ENCODE assay signal across 8 mouse cellular contexts in the genomic region with DNA sequence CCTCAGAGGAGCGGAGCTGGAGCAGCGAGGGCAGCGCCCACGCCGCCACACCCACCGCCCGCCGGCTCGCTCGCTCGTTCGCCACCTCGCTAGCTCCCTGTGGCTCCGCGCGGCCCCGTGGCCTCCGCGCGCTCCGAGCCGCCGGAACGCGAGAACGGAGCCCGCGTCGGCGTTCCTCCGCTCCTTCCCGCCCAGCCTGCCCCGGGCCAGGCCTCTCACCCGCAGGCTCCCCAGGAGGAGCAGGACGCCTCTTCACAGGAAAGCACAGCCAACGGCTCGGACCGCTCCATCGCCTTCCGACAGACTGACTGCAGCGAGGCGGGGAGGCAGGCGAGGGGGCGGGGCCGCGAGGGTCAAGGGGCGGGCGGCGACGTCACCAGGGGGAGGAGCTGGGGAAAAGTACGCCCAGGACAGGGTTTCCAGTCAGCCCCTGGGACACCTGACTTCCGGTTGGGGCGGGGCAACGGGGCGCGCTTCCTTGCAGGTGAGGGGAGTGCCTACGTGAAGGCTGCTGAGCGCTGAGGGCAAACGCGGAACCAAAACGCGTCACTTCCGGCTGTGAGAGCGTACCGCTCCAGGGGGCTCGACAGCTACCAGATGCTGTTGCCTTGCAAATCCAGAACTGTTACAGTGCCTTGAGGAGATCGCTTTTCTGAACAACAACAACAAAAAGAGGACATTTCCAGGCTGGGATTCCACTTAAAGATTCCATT. TPM values are rescaled to one million over a fixed set of nuclear protein-coding genes. Genes with fewer than 3 reads are reported as not detected.
A peak's percentile ranks its signal among the peaks of the same experiment; 100 is the strongest.
DNase-seq lines count a peak whose midpoint lies in the region; ATAC-seq and TF ChIP-seq lines count a peak whose summit lies in the region.

A gene (minus strand): TSS at position 355 of the 713 bp plus-strand sequence.

- peak; percentile 97 for ATAC-seq in common myeloid progenitor, adult 5-6 weeks (replicated peaks; ENCODE audit: low read depth, poor library complexity, severe bottlenecking)
- peak; percentile 100 for ATAC-seq in hindbrain, postnatal 0 days
- ATAC-seq in megakaryocyte, adult 5-6 weeks (ENCODE audit: poor library complexity, severe bottlenecking): peak; percentile 95

- peak within 1 kb of the TSS; percentile 92 for H3K27ac ChIP-seq in gastrocnemius, adult 2 months
- peak within 1 kb of the TSS; percentile 95 for H3K27ac ChIP-seq in hindbrain, postnatal 0 days
- H3K27ac ChIP-seq in left cerebral cortex, adult 2 months: peak within 1 kb of the TSS; percentile 95

- H3K27me3 ChIP-seq in hindbrain, postnatal 0 days (ENCODE audit: insufficient read depth, low read length): no peaks in the 10 kb centered on the region

- peak; percentile 99 for DNase-seq in ZHBTc4 (ENCODE audit: low read depth, low spot score)
- peak; percentile 100 for DNase-seq in gastrocnemius, adult 2 months
- peak; percentile 99 for DNase-seq in hindbrain, postnatal 0 days (ENCODE audit: low spot score)
- DNase-seq in left cerebral cortex, adult 2 months (ENCODE audit: extremely low spot score in 1 of 2, low spot score in 2 of 2): peak; percentile 99
- peak; percentile 98 to 99 for DNase-seq in right cerebral cortex, adult 2 months (ENCODE audit: low spot score in 2 of 2)
- DNase-seq in urinary bladder, postnatal 14 days (ENCODE audit: low spot score): peak; percentile 100

- WGBS in hindbrain, postnatal 0 days: under 1% methylated on average over 63 of the region's 67 CpGs

- H3K9me3 ChIP-seq in hindbrain, postnatal 0 days (ENCODE audit: low read length): no peaks in the 10 kb centered on the region

- peak within 1 kb of the TSS; percentile 87 for H3K4me3 ChIP-seq in gastrocnemius, adult 2 months
- peak within 1 kb of the TSS; percentile 74 for H3K4me3 ChIP-seq in hindbrain, postnatal 0 days (ENCODE audit: low read length)
- H3K4me3 ChIP-seq in left cerebral cortex, adult 2 months: peak within 1 kb of the TSS; percentile 76

- TF ChIP-seq CTCF in gastrocnemius, adult 2 months (IDR thresholded peaks at IDR 0.05): no peak
- no peak for TF ChIP-seq CTCF in hindbrain, postnatal 0 days (IDR thresholded peaks at IDR 0.05; ENCODE audit: low read depth)
- no peak for TF ChIP-seq CTCF in left cerebral cortex, adult 2 months (IDR thresholded peaks at IDR 0.05)

- H3K4me1 ChIP-seq in hindbrain, postnatal 0 days (ENCODE audit: insufficient read depth, low read length): no peaks in the 10 kb centered on the region

- peak within 1 kb of the TSS; percentile 84 for H3K9ac ChIP-seq in hindbrain, postnatal 0 days (replicated peaks; ENCODE audit: low read length)

- H3K36me3 ChIP-seq in hindbrain, postnatal 0 days (ENCODE audit: insufficient read depth, low read length): no peaks in the 10 kb centered on the region

- peak within 1 kb of the TSS; percentile 87 for H3K4me2 ChIP-seq in hindbrain, postnatal 0 days (ENCODE audit: low read depth, low read length)

- intact Hi-C loops in gastrocnemius, adult 2 months (cut with DNase I): loop anchor here (2.0 to 10.0 kb wide), 2 partner anchors 106 to 632 kb away; a partner anchor contains a TSS
- intact Hi-C loops in left cerebral cortex, adult 2 months (cut with DNase I): loop anchor here (1.0 to 5.0 kb wide), 2 partner anchors 107 to 635 kb away; a partner anchor contains a TSS

RNA-seq across cellular contexts. Expression of the gene that starts here (rescaled TPM):
- 26.3 and 29.4 TPM in 2 replicates for total RNA-seq in common myeloid progenitor, adult 5-6 weeks (2017)
- total RNA-seq in gastrocnemius, adult 2 months (2021): 1 to 10 TPM; 4.9 to 6.6 TPM
- total RNA-seq in hindbrain, postnatal 0 days (2014; rRNA removed): 10.6 and 11.9 TPM in 2 replicates
- 7.2 and 7.9 TPM in 2 replicates for polyA plus RNA-seq in hindbrain, postnatal 0 days (2015; fragmentation: Nextera tagmentation; extraction: Ambion mirVana)
- total RNA-seq in left cerebral cortex, adult 2 months (2021): 10 to 100 TPM; 21.5 to 25.3 TPM
- total RNA-seq in megakaryocyte, adult 5-6 weeks (2015): 20.3 and 21.6 TPM in 2 replicates
- 18.6 and 21.9 TPM in 2 replicates for total RNA-seq in megakaryocyte, adult 5-6 weeks (2017)

Comparison
In these comparisons a context has a peak if more than half of its experiments do, and no peak if none do; other contexts are left out.
1. Peak in every context shown above with its lines: DNase-seq, ATAC-seq, H3K4me3 ChIP-seq and H3K27ac ChIP-seq.